Mouse (Mus musculus) G1E (cell line): ENCODE data around the gene Olfr812. TPM values are rescaled to one million over a fixed set of nuclear protein-coding genes. Genes with fewer than 3 reads are reported as not detected.

Source experiments
- ATAC-seq: 2 replicates; pipeline ENCODE4 v1.8.0; 2016; ENCODE audit warnings: mild to moderate bottlenecking; ENCODE audit not compliant: insufficient number of reproducible peaks, poor library complexity, low FRiP score, severe bottlenecking; ENCODE audit errors: extremely low read depth
- DNase-seq: peaks from one replicate; pipeline ENCODE4 v3.0.0; 2012; ENCODE audit warnings: low spot score
- H3K27me3 ChIP-seq: 2 replicates; pipeline ENCODE4 v1.6.1; 2012; ENCODE audit warnings: mild to moderate bottlenecking, low read length, inconsistent platforms; ENCODE audit not compliant: insufficient read depth
- H3K36me3 ChIP-seq: replicated peaks from 2 replicates; pipeline ENCODE3; 2012; ENCODE audit warnings: mild to moderate bottlenecking, inconsistent platforms
- H3K4me1 ChIP-seq: 2 replicates; pipeline ENCODE4 v1.6.1; 2012; ENCODE audit warnings: low read depth, low read length, inconsistent platforms, mixed read lengths; ENCODE audit not compliant: insufficient read depth
- H3K4me3 ChIP-seq: 2 replicates; pipeline ENCODE4 v1.5.1; 2012; ENCODE audit warnings: low read depth, mild to moderate bottlenecking, inconsistent platforms, low read length, moderate library complexity, mixed read lengths
- H3K9me3 ChIP-seq: replicated peaks from 2 replicates; pipeline ENCODE4 v1.6.1; 2012; ENCODE audit warnings: inconsistent platforms
- CTCF ChIP-seq: IDR thresholded peaks from 2 replicates; pipeline ENCODE4 v1.5.1; 2012; ENCODE audit warnings: low read depth, low read length, inconsistent platforms, mixed read lengths
- GATA1 ChIP-seq: IDR thresholded peaks from 2 replicates; pipeline ENCODE4 v1.6.1; 2012; ENCODE audit warnings: borderline replicate concordance, low read length, inconsistent platforms, mixed read lengths
- GATA2 ChIP-seq: IDR thresholded peaks from 2 replicates; pipeline ENCODE4 v1.6.1; 2012; ENCODE audit warnings: low read depth, low read length, inconsistent platforms, borderline replicate concordance
- POLR2AphosphoS5 ChIP-seq: IDR thresholded peaks from 2 replicates; pipeline ENCODE4 v1.6.1; 2012; ENCODE audit warnings: low read depth, low read length, inconsistent platforms; ENCODE audit not compliant: insufficient replicate concordance
- TAL1 ChIP-seq: conservative IDR thresholded peaks from 2 replicates; pipeline ENCODE4 v1.6.1; 2012; ENCODE audit warnings: low read depth, low read length, inconsistent platforms, mixed read lengths
- polyA plus RNA-seq: library from polyadenylated mRNA; stranded (reverse); fragments of >175 nt; gene quantifications from 2 replicates; pipeline ENCODE4 v1.2.3, GENCODE M21; 2012
- total RNA-seq, 2 experiments: library from RNA; stranded (forward) in 1 of 2; stranded (reverse) in 1 of 2; fragments of 200-1000 nt in 1 of 2; fragments of >200 nt in 1 of 2; fragmentation: Nextera tagmentation in 1 of 2; gene quantifications; 2 replicates each; pipeline ENCODE4 v1.2.3; 2014 to 2017

Olfr812 gene
- total and polyA plus RNA-seq, 3 experiments: not detected

DNA sequence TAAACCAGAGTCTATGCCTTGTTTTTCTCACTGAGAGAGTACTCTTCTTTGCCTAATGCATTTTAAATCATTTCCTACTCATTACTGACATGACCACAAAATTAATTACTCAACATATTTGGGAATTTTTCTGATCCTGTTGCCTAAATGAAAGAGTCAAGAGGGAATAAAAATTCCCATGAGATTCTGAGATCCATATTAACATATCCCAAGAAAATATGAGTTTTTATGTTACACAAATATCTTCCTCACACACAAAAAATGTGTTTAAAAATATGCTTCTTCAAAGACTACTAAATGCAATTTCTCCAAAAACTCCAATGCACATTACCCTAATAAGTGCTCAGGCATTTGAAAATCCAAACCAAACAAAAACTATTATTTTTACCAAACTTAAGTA lies 51.1 kb downstream of the Olfr812 start, which contains the start of gene Olfr810:
TSS of gene Olfr810 (minus strand) at position 101 of the 400 bp plus-strand sequence.
- DNase-seq (no peak), ATAC-seq (no peak)
- no peaks in the 10 kb centered on the region for H3K9me3 ChIP-seq
- no peaks in the 10 kb centered on the region for H3K4me1 ChIP-seq
- TF ChIP-seq TAL1 (no peak), GATA1 (no peak), GATA2 (no peak), CTCF (no peak), POLR2AphosphoS5 (no peak)
- no peaks in the 10 kb centered on the region for H3K36me3 ChIP-seq
- H3K4me3 ChIP-seq: no peak within 1 kb of the TSS
- H3K27me3 ChIP-seq: no peaks in the 10 kb centered on the region

Other genes starting within 250 kb of the Olfr812 start
Only the 20 nearest of the 26 such genes appear.
- gene Olfr801, start 172.2 kb downstream of the Olfr812 start, total RNA-seq (2014; fragmentation: Nextera tagmentation): not detected in 2 replicates
- gene Olfr801, start 172.2 kb downstream of the Olfr812 start, total RNA-seq (2017): 0.06 and 0.16 TPM in 2 replicates
- gene Olfr801, start 172.2 kb downstream of the Olfr812 start, polyA plus RNA-seq: not detected in 2 replicates
- gene Olfr802, start 157.9 kb downstream of the Olfr812 start, total RNA-seq (2014; fragmentation: Nextera tagmentation): not detected in 2 replicates
- 0.05 and 0.17 TPM in 2 replicates for gene Olfr802, start 157.9 kb downstream of the Olfr812 start, total RNA-seq (2017)
- gene Olfr802, start 157.9 kb downstream of the Olfr812 start, polyA plus RNA-seq: not detected in 2 replicates
- gene Olfr803, start 151.8 kb downstream of the Olfr812 start, total RNA-seq (2014; fragmentation: Nextera tagmentation): not detected in 2 replicates
- gene Olfr803, start 151.8 kb downstream of the Olfr812 start, total RNA-seq (2017): 0.05 TPM in 1 of 2 replicates, not detected in the other
- not detected in 2 replicates for gene Olfr803, start 151.8 kb downstream of the Olfr812 start, polyA plus RNA-seq
- not detected in 2 replicates for gene Olfr804, start 142.9 kb downstream of the Olfr812 start, total RNA-seq (2014; fragmentation: Nextera tagmentation)
- under 0.01 and 0.22 TPM in 2 replicates for gene Olfr804, start 142.9 kb downstream of the Olfr812 start, total RNA-seq (2017)
- not detected in 2 replicates for gene Olfr804, start 142.9 kb downstream of the Olfr812 start, polyA plus RNA-seq
- not detected in 2 replicates for gene Olfr805, start 116.7 kb downstream of the Olfr812 start, total RNA-seq (2014; fragmentation: Nextera tagmentation)
- gene Olfr805, start 116.7 kb downstream of the Olfr812 start, total RNA-seq (2017): 0.06 and 0.16 TPM in 2 replicates
- gene Olfr805, start 116.7 kb downstream of the Olfr812 start, polyA plus RNA-seq: not detected in 2 replicates
- not detected in 2 replicates for gene Olfr806, start 104.2 kb downstream of the Olfr812 start, total RNA-seq (2014; fragmentation: Nextera tagmentation)
- gene Olfr806, start 104.2 kb downstream of the Olfr812 start, total RNA-seq (2017): 0.05 and 0.06 TPM in 2 replicates
- gene Olfr806, start 104.2 kb downstream of the Olfr812 start, polyA plus RNA-seq: not detected in 2 replicates
- gene Olfr807, start 88.3 kb downstream of the Olfr812 start, total RNA-seq (2014; fragmentation: Nextera tagmentation): not detected in 2 replicates
- gene Olfr807, start 88.3 kb downstream of the Olfr812 start, total RNA-seq (2017): 0.23 TPM in 1 of 2 replicates, not detected in the other
- not detected in 2 replicates for gene Olfr807, start 88.3 kb downstream of the Olfr812 start, polyA plus RNA-seq
- gene Olfr808, start 80.6 kb downstream of the Olfr812 start, total RNA-seq (2014; fragmentation: Nextera tagmentation): not detected in 2 replicates
- 0.12 and 0.22 TPM in 2 replicates for gene Olfr808, start 80.6 kb downstream of the Olfr812 start, total RNA-seq (2017)
- gene Olfr808, start 80.6 kb downstream of the Olfr812 start, polyA plus RNA-seq: not detected in 2 replicates
- not detected in 2 replicates for gene Olfr809, start 71.5 kb downstream of the Olfr812 start, total RNA-seq (2014; fragmentation: Nextera tagmentation)
- gene Olfr809, start 71.5 kb downstream of the Olfr812 start, total RNA-seq (2017): 0.27 TPM in 1 of 2 replicates, not detected in the other
- not detected in 2 replicates for gene Olfr809, start 71.5 kb downstream of the Olfr812 start, polyA plus RNA-seq
- not detected in 2 replicates for gene Olfr810, start 51.2 kb downstream of the Olfr812 start, total RNA-seq (2014; fragmentation: Nextera tagmentation)
- 0.05 and 0.06 TPM in 2 replicates for gene Olfr810, start 51.2 kb downstream of the Olfr812 start, total RNA-seq (2017)
- not detected in 2 replicates for gene Olfr810, start 51.2 kb downstream of the Olfr812 start, polyA plus RNA-seq
- gene Olfr811, start 41.7 kb downstream of the Olfr812 start, total RNA-seq (2014; fragmentation: Nextera tagmentation): not detected in 2 replicates
- gene Olfr811, start 41.7 kb downstream of the Olfr812 start, total RNA-seq (2017): 0.12 and 0.16 TPM in 2 replicates
- gene Olfr811, start 41.7 kb downstream of the Olfr812 start, polyA plus RNA-seq: not detected in 2 replicates
- gene Olfr813, start 9.3 kb upstream of the Olfr812 start, total RNA-seq (2014; fragmentation: Nextera tagmentation): not detected in 2 replicates
- gene Olfr813, start 9.3 kb upstream of the Olfr812 start, total RNA-seq (2017): 0.22 and 0.35 TPM in 2 replicates
- not detected in 2 replicates for gene Olfr813, start 9.3 kb upstream of the Olfr812 start, polyA plus RNA-seq
- gene Olfr814, start 33.8 kb upstream of the Olfr812 start, total RNA-seq (2014; fragmentation: Nextera tagmentation): not detected in 2 replicates
- gene Olfr814, start 33.8 kb upstream of the Olfr812 start, total RNA-seq (2017): 0.05 and 0.06 TPM in 2 replicates
- gene Olfr814, start 33.8 kb upstream of the Olfr812 start, polyA plus RNA-seq: not detected in 2 replicates
- not detected in 2 replicates for gene Olfr815, start 59.8 kb upstream of the Olfr812 start, total RNA-seq (2014; fragmentation: Nextera tagmentation)
- gene Olfr815, start 59.8 kb upstream of the Olfr812 start, total RNA-seq (2017): not detected in 2 replicates
- 0.07 TPM in 1 of 2 replicates, not detected in the other for gene Olfr815, start 59.8 kb upstream of the Olfr812 start, polyA plus RNA-seq
- gene Olfr816, start 69.5 kb upstream of the Olfr812 start, total RNA-seq (2014; fragmentation: Nextera tagmentation): not detected in 2 replicates
- 0.17 TPM in 1 of 2 replicates, not detected in the other for gene Olfr816, start 69.5 kb upstream of the Olfr812 start, total RNA-seq (2017)
- not detected in 2 replicates for gene Olfr816, start 69.5 kb upstream of the Olfr812 start, polyA plus RNA-seq
- gene Olfr818, start 103.0 kb upstream of the Olfr812 start, total RNA-seq (2014; fragmentation: Nextera tagmentation): not detected in 2 replicates
- gene Olfr818, start 103.0 kb upstream of the Olfr812 start, total RNA-seq (2017): 0.29 TPM in 1 of 2 replicates, not detected in the other
- not detected in 2 replicates for gene Olfr818, start 103.0 kb upstream of the Olfr812 start, polyA plus RNA-seq
- not detected in 2 replicates for gene Olfr819, start 121.2 kb upstream of the Olfr812 start, total RNA-seq (2014; fragmentation: Nextera tagmentation)
- 0.12 and 0.16 TPM in 2 replicates for gene Olfr819, start 121.2 kb upstream of the Olfr812 start, total RNA-seq (2017)
- gene Olfr819, start 121.2 kb upstream of the Olfr812 start, polyA plus RNA-seq: not detected in 2 replicates
- not detected in 2 replicates for gene Olfr247, start 130.0 kb upstream of the Olfr812 start, total RNA-seq (2014; fragmentation: Nextera tagmentation)
- not detected in 2 replicates for gene Olfr247, start 130.0 kb upstream of the Olfr812 start, total RNA-seq (2017)
- not detected in 2 replicates for gene Olfr247, start 130.0 kb upstream of the Olfr812 start, polyA plus RNA-seq
- not detected in 2 replicates for gene Gm10310, start 139.0 kb upstream of the Olfr812 start, total RNA-seq (2014; fragmentation: Nextera tagmentation)
- gene Gm10310, start 139.0 kb upstream of the Olfr812 start, total RNA-seq (2017): 0.12 and 0.22 TPM in 2 replicates
- gene Gm10310, start 139.0 kb upstream of the Olfr812 start, polyA plus RNA-seq: not detected in 2 replicates
- not detected in 2 replicates for gene Olfr820, start 166.5 kb upstream of the Olfr812 start, total RNA-seq (2014; fragmentation: Nextera tagmentation)
- 0.27 TPM in 1 of 2 replicates, not detected in the other for gene Olfr820, start 166.5 kb upstream of the Olfr812 start, total RNA-seq (2017)
- gene Olfr820, start 166.5 kb upstream of the Olfr812 start, polyA plus RNA-seq: not detected in 2 replicates